Mouse (Mus musculus): ENCODE data around the gene Oaz3. TPM values are rescaled to one million over a fixed set of nuclear protein-coding genes. Genes with fewer than 3 reads are reported as not detected.

Oaz3 gene
- polyA plus RNA-seq, 1 experiment from 2014 or later, result 0.38 TPM

GRCm38 (mm10) chr3:94388047-94388446 is 55.7 kb downstream of the Oaz3 start:
- no peak for ATAC-seq
- Histone ChIP-seq H3K27me3 (replicated peaks; ENCODE audit: control insufficient read depth, insufficient read depth, low read length) (no peaks in the 10 kb centered on the region), H3K9ac (ENCODE audit: low read length) (no peak overlapping the region), H3K4me2 (ENCODE audit: low read length) (no peak overlapping the region), H3K4me3 (ENCODE audit: low read depth, low read length) (no peak overlapping the region), H3K9me3 (replicated peaks; ENCODE audit: control insufficient read depth, low read length) (no peaks in the 10 kb centered on the region), H3K36me3 (ENCODE audit: control insufficient read depth, insufficient read depth, low read length) (no peaks in the 10 kb centered on the region), H3K4me1 (ENCODE audit: control insufficient read depth, insufficient read depth, low read length) (no peaks in the 10 kb centered on the region), H3K27ac (ENCODE audit: low read depth, low read length) (no peak overlapping the region)
- 92% methylated on average over 5 of the region's 5 CpGs for WGBS
- DNase-seq (ENCODE audit: low spot score), result no peak

DNA sequence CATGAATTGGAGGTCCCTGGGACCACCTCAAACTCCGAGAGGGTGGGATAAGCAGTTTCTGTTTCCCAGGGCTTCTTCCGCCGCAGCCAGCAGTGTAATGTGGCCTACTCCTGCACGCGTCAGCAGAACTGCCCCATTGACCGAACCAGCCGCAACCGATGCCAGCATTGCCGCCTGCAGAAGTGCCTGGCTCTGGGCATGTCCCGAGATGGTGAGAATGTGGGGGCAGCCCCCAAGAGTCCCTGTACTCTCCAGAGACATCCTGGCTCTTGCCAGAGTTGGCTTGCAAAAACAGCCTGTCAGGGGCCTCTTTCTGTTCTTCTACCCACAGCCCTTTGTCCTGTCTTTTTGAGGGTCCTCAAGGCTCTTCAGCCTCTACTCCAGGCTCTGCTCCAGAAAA is 56.3 kb downstream of the Oaz3 start:
- Histone ChIP-seq H3K4me1 (ENCODE audit: control insufficient read depth, insufficient read depth, low read length) (no peaks in the 10 kb centered on the region), H3K27ac (ENCODE audit: low read depth, low read length) (no peak overlapping the region), H3K9me3 (replicated peaks; ENCODE audit: control insufficient read depth, low read length) (no peaks in the 10 kb centered on the region), H3K9ac (ENCODE audit: low read length) (no peak overlapping the region), H3K4me2 (ENCODE audit: low read length) (no peak overlapping the region), H3K36me3 (ENCODE audit: control insufficient read depth, insufficient read depth, low read length) (no peaks in the 10 kb centered on the region), H3K27me3 (replicated peaks; ENCODE audit: control insufficient read depth, insufficient read depth, low read length) (no peaks in the 10 kb centered on the region), H3K4me3 (ENCODE audit: low read depth, low read length) (no peak overlapping the region)
- no peak for DNase-seq (ENCODE audit: low spot score)
- no peak for ATAC-seq
- WGBS, result 94% methylated on average over 10 of the region's 10 CpGs

DNA sequence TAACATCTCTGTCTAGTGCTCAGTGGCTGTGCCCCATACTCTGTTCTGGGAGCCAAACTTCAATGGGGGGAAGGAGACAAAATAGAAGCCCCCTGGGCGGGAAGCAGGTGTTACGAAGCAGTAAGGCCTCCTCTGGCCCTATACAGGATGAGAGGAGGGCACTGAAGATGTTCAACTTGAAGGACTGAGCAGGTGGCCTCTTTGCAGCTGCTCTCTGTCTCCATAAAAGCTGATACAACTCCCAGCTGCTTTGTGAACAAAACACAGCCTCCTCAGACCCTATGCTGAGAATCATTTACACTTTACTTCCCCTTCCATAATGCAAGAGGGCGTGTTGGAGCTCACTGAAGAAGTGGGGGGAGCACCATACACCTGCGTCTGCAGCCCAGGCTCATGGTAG is 57.0 kb downstream of the Oaz3 start:
- no peak for DNase-seq (ENCODE audit: low spot score)
- no peaks in the 10 kb centered on the region for H3K36me3 ChIP-seq (ENCODE audit: control insufficient read depth, insufficient read depth, low read length)
- H3K27me3 ChIP-seq (replicated peaks; ENCODE audit: control insufficient read depth, insufficient read depth, low read length), result no peaks in the 10 kb centered on the region
- no peak overlapping the region for H3K9ac ChIP-seq (ENCODE audit: low read length)
- H3K4me3 ChIP-seq (ENCODE audit: low read depth, low read length), result no peak overlapping the region
- 65% methylated on average over 4 of the region's 4 CpGs for WGBS
- no peak for ATAC-seq
- H3K4me2 ChIP-seq (ENCODE audit: low read length), result no peak overlapping the region
- no peak overlapping the region for H3K27ac ChIP-seq (ENCODE audit: low read depth, low read length)
- no peaks in the 10 kb centered on the region for H3K9me3 ChIP-seq (replicated peaks; ENCODE audit: control insufficient read depth, low read length)
- no peaks in the 10 kb centered on the region for H3K4me1 ChIP-seq (ENCODE audit: control insufficient read depth, insufficient read depth, low read length)

DNA sequence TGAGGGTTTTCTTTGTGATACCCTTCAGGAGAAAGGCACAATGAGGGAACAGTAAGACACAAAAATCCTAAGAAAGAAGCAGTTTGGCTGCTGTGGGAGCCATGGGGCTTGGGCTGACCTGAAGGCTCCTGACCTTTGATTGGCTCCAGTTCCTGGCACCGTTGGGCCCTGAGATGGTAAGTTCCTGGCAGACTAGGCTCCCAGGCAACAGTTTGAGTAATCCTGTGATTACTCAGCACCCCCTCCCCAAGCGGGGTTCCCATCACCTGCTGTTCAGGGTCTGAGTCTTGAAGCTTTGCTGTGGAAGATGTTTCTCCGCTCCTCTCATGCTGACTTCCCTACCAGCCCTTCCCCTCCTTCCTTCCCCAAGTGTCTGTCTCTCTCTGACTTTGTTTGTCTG is 60.2 kb downstream of the Oaz3 start:
- ATAC-seq (no peak), DNase-seq (ENCODE audit: low spot score) (no peak)
- Histone ChIP-seq H3K27ac (ENCODE audit: low read depth, low read length) (no peak overlapping the region), H3K9me3 (replicated peaks; ENCODE audit: control insufficient read depth, low read length) (no peaks in the 10 kb centered on the region), H3K4me2 (ENCODE audit: low read length) (no peak overlapping the region), H3K27me3 (replicated peaks; ENCODE audit: control insufficient read depth, insufficient read depth, low read length) (no peaks in the 10 kb centered on the region), H3K4me1 (ENCODE audit: control insufficient read depth, insufficient read depth, low read length) (no peaks in the 10 kb centered on the region), H3K9ac (ENCODE audit: low read length) (no peak overlapping the region), H3K36me3 (ENCODE audit: control insufficient read depth, insufficient read depth, low read length) (no peaks in the 10 kb centered on the region), H3K4me3 (ENCODE audit: low read depth, low read length) (no peak overlapping the region)
- WGBS, result 67% methylated on average over 3 of the region's 3 CpGs

Other genes with a start within 250 kb of the Oaz3 start
- gene Gm5286, start 247.2 kb downstream of the Oaz3 start, polyA plus RNA-seq (2014; fragmentation: Nextera tagmentation; extraction: Ambion mirVana), result not detected in 2 replicates
- not detected in 2 replicates for gene Gm4778, start 179.9 kb downstream of the Oaz3 start, polyA plus RNA-seq (2014; fragmentation: Nextera tagmentation; extraction: Ambion mirVana)
- gene Them4, start 133.8 kb downstream of the Oaz3 start, polyA plus RNA-seq (2014; fragmentation: Nextera tagmentation; extraction: Ambion mirVana), result 38.6 and 38.8 TPM in 2 replicates
- gene Them5, start 101.8 kb downstream of the Oaz3 start, polyA plus RNA-seq (2014; fragmentation: Nextera tagmentation; extraction: Ambion mirVana), result 0.80 and 0.86 TPM in 2 replicates
- gene C2cd4d, start 81.5 kb downstream of the Oaz3 start, polyA plus RNA-seq (2014; fragmentation: Nextera tagmentation; extraction: Ambion mirVana), result 1.5 TPM in 2 replicates
- gene Rorc, start 71.1 kb downstream of the Oaz3 start, polyA plus RNA-seq (2014; fragmentation: Nextera tagmentation; extraction: Ambion mirVana), result 1.0 and 1.4 TPM in 2 replicates
- 0.33 and 0.42 TPM in 2 replicates for gene Lingo4, start 45.4 kb downstream of the Oaz3 start, polyA plus RNA-seq (2014; fragmentation: Nextera tagmentation; extraction: Ambion mirVana)
- 59.8 and 61.9 TPM in 2 replicates for gene Tdrkh, start 30.6 kb downstream of the Oaz3 start, polyA plus RNA-seq (2014; fragmentation: Nextera tagmentation; extraction: Ambion mirVana)
- gene Mrpl9, start 597 bp downstream of the Oaz3 start, polyA plus RNA-seq (2014; fragmentation: Nextera tagmentation; extraction: Ambion mirVana), result 57.2 and 58.6 TPM in 2 replicates
- gene Celf3, start 34.4 kb upstream of the Oaz3 start, polyA plus RNA-seq (2014; fragmentation: Nextera tagmentation; extraction: Ambion mirVana), result 301 and 306 TPM in 2 replicates
- gene Riiad1, start 36.4 kb upstream of the Oaz3 start, polyA plus RNA-seq (2014; fragmentation: Nextera tagmentation; extraction: Ambion mirVana), result 14.7 and 19.2 TPM in 2 replicates
- 42.8 and 45.3 TPM in 2 replicates for gene Snx27, start 138.8 kb upstream of the Oaz3 start, polyA plus RNA-seq (2014; fragmentation: Nextera tagmentation; extraction: Ambion mirVana)
- gene Gm10972, start 199.2 kb upstream of the Oaz3 start, polyA plus RNA-seq (2014; fragmentation: Nextera tagmentation; extraction: Ambion mirVana), result not detected in 2 replicates
- 4.6 and 4.8 TPM in 2 replicates for gene Tuft1, start 215.0 kb upstream of the Oaz3 start, polyA plus RNA-seq (2014; fragmentation: Nextera tagmentation; extraction: Ambion mirVana)
- 0.67 TPM in 1 of 2 replicates, not detected in the other for gene Selenbp2, start 249.6 kb upstream of the Oaz3 start, polyA plus RNA-seq (2014; fragmentation: Nextera tagmentation; extraction: Ambion mirVana)